Mouse (Mus musculus) cerebellum, adult 9-11 months (tissue): ENCODE data around the gene Sv2a.
"Not testable (repeated sequence)": the region's sequence is repeated elsewhere in the genome, so short reads cannot be mapped to it uniquely, and the experiment has no call there.

Experiments used
- DNase-seq: peaks from one replicate; pipeline ENCODE4 v3.0.0; 2022

The Sv2a gene

GRCm38 (mm10) chr3:96175251-96175650, 5.7 kb upstream of the Sv2a start:
- DNase-seq, result peak; percentile 14

DNA sequence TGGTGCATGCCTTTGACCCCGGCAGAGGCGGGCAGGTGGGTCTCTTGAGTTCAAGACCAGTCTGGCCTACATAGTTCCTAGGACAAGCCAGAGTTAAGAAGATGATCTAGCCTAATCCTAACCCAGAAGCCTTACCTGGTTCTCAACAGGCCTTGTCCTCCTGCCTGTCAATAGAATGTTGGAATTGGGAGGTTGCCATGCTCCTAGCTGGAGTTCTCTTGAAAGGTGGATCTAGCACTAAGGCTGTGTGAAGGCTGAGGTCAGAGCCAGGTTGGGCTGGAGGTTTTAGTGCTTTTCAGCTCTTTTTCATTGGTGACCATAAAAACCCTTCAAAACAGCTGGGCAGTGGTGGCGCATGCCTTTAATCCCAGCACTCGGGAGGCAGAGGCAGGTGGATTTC, 2.5 kb upstream of the Sv2a start:
- no peak for DNase-seq

DNA sequence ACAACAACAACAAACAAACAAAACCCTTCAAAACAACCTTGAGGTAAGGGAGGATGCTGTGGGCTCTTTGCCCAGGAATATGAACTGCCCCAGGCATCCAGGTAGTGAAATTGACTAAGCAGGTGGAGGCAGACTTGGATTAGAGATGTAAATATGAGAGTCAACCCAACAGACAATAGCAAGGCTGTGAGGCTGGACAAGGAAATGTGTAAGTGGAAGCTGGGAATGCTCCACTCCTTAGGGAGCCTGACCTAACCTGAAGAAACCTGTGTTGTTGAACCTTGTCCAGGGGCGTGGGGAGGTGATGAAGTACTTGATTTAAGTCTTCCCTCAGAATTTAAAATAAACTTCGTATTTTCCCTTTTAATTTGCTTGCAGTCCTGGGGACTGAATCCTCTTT, 2.0 kb upstream of the Sv2a start:
- DNase-seq, result no peak

DNA sequence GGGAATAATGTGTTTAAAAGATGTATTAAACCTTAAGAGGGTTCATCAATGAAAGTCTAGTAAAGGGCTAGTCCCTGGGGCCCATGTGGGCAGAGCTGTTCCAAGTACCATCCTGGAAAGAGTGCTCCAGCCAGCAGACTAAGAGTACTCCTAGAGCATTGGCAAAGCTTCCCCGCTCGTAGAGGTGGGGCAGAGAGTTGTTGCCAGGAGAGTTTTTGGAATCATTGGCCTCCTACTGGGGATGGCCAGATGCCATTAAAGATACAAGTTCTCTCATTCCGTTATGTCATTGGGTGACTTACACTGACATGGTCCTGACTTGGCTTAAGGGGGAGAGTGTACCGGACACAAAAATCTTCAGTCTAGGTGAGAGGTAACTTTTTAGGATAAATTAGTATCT, 1.4 kb upstream of the Sv2a start:
- peak; percentile 70 for DNase-seq

GRCm38 (mm10) chr3:96181510-96182381, 795 bp downstream of the Sv2a start:
- peak; percentile 74 for DNase-seq

DNA sequence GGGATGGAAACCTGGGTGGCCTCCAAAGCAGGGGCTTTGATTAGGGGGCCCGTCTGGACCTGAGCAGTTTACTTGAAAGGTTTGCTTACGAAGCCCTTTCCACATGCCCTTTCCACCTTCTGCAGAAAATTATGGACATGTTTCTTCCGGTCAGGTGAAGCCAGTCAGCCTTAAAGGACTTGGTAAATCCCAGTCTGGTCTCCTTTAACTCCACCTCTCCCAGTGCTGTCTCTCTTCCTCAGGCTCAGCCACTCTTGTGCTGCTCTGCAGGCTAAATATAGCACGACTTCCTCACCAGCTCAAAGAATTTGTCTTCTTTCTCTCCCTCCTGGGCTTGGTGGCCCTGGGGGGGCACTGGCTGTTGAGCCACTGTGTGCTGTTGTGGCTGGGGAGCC, 1.4 kb downstream of the Sv2a start:
- peak; percentile 67 for DNase-seq

DNA sequence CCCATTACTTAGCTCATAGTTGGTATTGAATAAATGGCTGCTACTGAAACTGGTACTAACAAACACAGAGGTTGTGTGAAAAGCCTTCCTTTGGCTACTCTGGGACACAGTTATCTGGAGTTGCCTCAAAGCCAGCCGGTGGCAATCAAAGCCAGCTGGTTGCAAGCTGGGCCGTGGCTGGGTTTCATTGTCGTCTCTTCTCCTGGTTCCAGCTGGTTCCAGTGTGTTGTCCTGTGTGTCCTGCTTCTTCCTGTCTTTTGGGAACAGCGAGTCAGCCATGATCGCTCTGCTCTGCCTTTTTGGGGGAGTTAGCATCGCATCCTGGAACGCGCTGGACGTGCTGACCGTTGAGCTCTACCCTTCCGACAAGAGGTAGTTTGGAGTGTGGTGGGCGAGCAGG, 12.0 kb downstream of the Sv2a start:
- DNase-seq, result no peak

DNA sequence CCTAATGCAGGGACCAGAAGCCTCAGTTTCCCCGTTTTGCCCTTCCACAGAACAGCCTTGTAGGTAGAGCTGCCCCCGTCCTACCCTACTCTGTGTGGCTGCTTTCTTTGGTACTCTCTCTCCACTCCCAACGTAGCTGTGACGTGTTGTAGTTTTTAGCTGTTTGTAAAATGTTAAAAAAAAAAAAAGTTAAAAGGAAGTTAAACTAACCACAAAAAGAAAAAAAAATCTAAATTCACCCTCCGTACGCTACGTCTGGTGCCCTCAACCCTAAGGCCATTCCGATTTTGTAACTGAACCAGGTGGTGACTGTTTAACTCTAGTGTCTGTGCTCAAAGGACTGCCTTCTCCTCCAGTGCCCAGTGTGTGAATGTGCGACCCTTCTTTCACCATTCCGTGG, 14.0 kb downstream of the Sv2a start:
- DNase-seq, result no peak

- DNase-seq, result no peak
Observed at GRCm38 (mm10) chr3:96195616-96196313, 14.8 kb downstream of the Sv2a start.

- no peak for DNase-seq
Observed at GRCm38 (mm10) chr3:96196437-96197128, 15.6 kb downstream of the Sv2a start.

- peak; percentile 93 for DNase-seq
Observed at GRCm38 (mm10) chr3:96197129-96197749, 16.3 kb downstream of the Sv2a start.

DNA sequence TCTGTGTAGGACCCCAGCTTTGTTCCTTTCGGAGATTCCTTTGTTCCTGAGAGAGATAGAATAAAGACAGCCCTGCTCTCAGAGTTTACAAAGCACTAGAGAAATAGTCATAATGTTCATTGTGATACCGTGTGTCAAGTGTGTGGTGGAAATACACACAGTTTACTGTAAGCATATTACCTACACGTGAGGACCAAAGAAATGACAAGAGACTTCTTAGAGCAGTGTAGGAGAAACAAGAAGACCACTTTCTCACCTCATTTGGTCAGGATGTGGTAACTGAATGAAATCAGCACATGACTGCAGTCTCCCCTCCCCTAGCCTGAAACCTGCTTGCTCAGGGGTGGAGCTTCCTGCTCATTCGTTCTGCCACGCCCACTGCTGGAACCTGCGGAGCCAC, 17.2 kb downstream of the Sv2a start:
- DNase-seq, result no peak

- DNase-seq, result not testable (repeated sequence)
Observed at GRCm38 (mm10) chr3:96198601-96199251, 17.8 kb downstream of the Sv2a start.

- no peak for DNase-seq
Observed at GRCm38 (mm10) chr3:96199731-96200130, 18.8 kb downstream of the Sv2a start.

- DNase-seq, result no peak
Observed at GRCm38 (mm10) chr3:96207819-96208218, 26.9 kb downstream of the Sv2a start.

DNA sequence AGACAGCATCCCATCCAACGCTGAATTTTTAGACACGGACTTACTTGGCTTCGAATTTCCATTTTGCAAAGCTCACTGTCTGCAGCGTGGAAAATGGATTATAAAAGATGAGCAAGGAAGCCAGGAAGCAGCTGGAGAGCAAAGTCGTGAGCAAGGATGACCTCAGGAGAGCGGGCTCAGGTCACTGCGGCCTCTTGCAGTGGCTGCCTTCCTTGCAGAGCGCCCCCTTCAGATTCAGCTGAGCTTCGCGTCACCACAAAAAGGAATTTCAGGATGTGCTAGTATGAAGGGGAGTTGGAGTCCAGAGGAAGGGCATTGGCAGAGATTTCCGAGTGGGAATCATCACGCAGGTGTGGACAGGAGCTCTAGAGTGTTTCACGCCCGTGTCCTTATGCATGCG, 28.3 kb downstream of the Sv2a start:
- DNase-seq, result no peak

GRCm38 (mm10) chr3:96219191-96219641, 38.3 kb downstream of the Sv2a start:
- peak; percentile 62 for DNase-seq

DNA sequence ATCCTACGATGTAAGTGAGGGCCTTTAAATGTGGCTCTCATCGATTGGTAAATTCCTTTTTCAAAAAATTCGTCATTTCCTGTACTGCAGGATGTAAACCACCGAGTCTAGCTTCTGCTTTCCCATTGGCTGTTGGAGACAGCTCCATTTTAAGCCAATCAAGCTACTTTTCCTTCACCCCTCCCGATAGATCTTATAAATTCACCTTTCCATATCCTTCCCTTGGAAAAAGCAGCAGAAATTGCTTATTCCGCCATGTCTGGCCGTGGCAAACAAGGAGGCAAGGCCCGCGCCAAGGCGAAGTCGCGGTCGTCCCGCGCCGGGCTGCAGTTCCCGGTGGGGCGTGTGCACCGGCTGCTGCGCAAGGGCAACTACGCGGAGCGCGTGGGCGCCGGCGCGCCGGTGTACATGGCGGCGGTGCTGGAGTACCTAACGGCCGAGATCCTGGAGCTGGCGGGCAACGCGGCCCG, 38.7 kb downstream of the Sv2a start, which contains the start of the genes Bola1 and Hist2h2ab:
TSS of gene Bola1 (minus strand) at position 49 of the 470 bp plus-strand sequence.
TSS of gene Hist2h2ab (plus strand) at position 205 of the 470 bp plus-strand sequence.
- peak; percentile 87 for DNase-seq

DNA sequence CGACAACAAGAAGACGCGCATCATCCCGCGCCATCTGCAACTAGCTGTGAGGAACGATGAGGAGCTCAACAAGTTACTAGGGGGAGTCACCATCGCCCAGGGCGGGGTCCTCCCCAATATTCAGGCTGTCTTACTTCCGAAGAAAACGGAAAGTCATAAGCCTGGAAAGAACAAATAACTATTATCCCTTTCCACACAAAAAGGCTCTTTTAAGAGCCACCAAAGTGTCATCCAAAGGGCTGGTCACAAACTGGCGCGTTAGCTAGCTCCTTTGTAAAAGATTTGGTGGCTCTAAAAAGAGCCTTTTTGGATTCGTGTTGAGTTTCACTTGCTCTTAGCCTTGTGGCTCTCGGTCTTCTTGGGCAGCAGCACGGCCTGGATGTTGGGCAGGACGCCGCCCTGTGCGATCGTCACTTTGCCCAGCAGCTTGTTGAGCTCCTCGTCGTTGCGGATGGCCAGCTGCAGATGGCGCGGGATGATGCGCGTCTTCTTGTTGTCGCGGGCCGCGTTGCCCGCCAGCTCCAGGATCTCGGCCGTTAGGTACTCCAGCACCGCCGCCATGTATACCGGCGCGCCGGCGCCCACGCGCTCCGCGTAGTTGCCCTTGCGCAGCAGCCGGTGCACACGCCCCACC, 39.3 kb downstream of the Sv2a start:
- not testable (repeated sequence) for DNase-seq

DNA sequence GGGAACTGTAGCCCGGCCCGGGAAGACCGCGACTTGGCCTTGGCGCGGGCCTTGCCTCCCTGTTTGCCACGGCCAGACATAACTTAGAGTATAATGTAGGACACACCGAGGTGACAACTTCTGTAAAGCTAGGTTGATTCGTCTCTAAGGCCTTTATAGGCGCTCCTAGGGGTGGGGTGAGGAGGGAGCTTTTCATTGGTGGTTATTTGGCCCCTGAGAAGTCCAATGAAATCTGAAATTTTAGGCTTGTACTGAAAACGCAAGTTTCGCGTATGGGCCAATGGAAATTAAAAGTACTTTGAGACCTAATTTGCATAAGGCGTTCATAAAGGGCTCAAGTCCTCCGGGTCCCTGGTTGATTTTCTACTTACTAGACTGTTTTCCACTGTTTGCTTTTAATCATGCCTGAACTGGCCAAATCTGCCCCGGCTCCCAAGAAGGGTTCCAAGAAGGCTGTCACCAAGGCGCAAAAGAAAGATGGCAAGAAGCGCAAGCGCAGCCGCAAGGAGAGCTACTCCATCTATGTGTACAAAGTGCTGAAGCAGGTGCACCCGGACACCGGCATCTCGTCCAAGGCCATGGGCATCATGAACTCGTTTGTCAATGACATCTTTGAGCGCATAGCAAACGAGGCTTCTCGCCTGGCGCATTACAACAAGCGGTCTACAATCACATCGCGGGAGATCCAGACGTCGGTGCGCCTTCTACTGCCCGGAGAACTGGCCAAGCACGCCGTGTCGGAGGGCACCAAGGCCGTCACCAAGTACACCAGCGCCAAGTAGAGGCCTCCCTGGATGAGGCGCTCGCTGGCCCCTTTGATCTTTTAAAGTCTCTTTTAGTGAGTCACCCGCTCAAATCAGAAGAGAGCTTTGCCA, 40.1 kb downstream of the Sv2a start, which contains the start of the genes Hist2h2ac and Hist2h2be:
TSS of gene Hist2h2ac (minus strand) at position 116 of the 875 bp plus-strand sequence.
TSS of gene Hist2h2be (plus strand) at position 355 of the 875 bp plus-strand sequence.
- peak; percentile 92 for DNase-seq
